Mouse (Mus musculus): Measurements from ENCODE around the gene Nsg1. TPM values are rescaled to one million over a fixed set of nuclear protein-coding genes. Genes with fewer than 3 reads are reported as not detected.

The Nsg1 gene
- polyA plus RNA-seq, 1 experiment: not detected

- H3K4me3 ChIP-seq (replicated peaks): no peak overlapping the region
- H3K4me1 ChIP-seq (ENCODE audit: control insufficient read depth): no peaks in the 10 kb centered on the region
- H3K36me3 ChIP-seq (ENCODE audit: control insufficient read depth): no peaks in the 10 kb centered on the region
- no peaks in the 10 kb centered on the region for H3K27me3 ChIP-seq (ENCODE audit: control insufficient read depth)
- TF ChIP-seq GATA1 (IDR thresholded peaks at IDR 0.05; ENCODE audit: low read length) (no peak), TAL1 (IDR thresholded peaks at IDR 0.05; ENCODE audit: low read length) (no peak)
- H3K9me3 ChIP-seq (ENCODE audit: control insufficient read depth, low read length): no peaks in the 10 kb centered on the region
These were observed 67.8 kb downstream of the Nsg1 start for GRCm38 (mm10) chr5:38091966-38092304.

DNA sequence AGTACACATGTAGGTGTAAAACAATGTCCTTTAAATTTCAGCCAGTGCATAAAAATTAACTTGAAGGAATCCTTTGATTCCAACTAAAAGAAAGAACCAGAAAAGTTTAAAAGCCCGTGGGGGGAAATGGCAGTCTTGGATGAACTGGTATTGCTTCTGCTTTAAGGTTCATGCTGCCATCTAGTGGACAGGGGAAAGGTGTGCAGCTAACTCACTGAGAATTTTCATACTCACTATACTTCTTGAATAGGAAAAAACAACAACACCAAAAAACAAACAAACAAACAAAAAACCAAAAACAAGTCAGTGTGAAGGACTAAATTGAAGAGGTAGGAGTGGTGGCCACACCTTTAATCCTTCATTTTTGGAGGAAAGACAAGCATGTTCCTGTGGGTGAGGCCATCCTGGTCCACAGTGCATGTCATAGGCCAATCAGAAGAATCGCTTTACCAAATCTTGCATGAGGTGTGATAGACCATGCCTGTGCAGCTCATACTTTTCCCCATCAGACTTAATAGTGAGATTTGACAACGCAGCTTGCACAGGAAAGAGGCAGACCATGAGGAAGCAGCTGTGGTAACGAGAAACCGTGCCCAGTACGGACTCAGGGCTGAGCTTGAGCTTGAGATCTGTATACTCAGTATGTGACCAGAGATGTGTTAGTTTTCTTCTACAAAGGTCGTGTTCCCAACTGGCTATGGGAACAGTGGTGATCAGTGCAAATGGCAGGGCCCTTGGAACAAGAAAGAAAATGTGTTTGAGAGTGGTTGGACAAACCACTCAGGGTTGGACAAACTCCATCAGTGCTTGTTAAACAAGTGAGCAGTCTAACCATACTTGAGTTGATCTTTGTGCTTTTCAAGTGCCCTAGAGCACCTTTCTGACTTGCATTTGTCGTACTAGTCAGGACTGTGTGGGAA lies 68.4 kb downstream of the Nsg1 start:
- Histone ChIP-seq H3K4me1 (ENCODE audit: control insufficient read depth) (no peaks in the 10 kb centered on the region), H3K36me3 (ENCODE audit: control insufficient read depth) (no peaks in the 10 kb centered on the region), H3K4me3 (replicated peaks) (no peak overlapping the region), H3K9me3 (ENCODE audit: control insufficient read depth, low read length) (no peaks in the 10 kb centered on the region), H3K27me3 (ENCODE audit: control insufficient read depth) (no peaks in the 10 kb centered on the region)
- TF ChIP-seq GATA1 (IDR thresholded peaks at IDR 0.05; ENCODE audit: low read length): no peak
- TF ChIP-seq TAL1 (IDR thresholded peaks at IDR 0.05; ENCODE audit: low read length): no peak

GRCm38 (mm10) chr5:38090581-38090980 lies 69.1 kb downstream of the Nsg1 start:
- Histone ChIP-seq H3K9me3 (ENCODE audit: control insufficient read depth, low read length) (no peaks in the 10 kb centered on the region), H3K36me3 (ENCODE audit: control insufficient read depth) (no peaks in the 10 kb centered on the region), H3K4me3 (replicated peaks) (no peak overlapping the region), H3K4me1 (ENCODE audit: control insufficient read depth) (no peaks in the 10 kb centered on the region), H3K27me3 (ENCODE audit: control insufficient read depth) (no peaks in the 10 kb centered on the region)
- TF ChIP-seq TAL1 (IDR thresholded peaks at IDR 0.05; ENCODE audit: low read length) (no peak), GATA1 (IDR thresholded peaks at IDR 0.05; ENCODE audit: low read length) (no peak)

DNA sequence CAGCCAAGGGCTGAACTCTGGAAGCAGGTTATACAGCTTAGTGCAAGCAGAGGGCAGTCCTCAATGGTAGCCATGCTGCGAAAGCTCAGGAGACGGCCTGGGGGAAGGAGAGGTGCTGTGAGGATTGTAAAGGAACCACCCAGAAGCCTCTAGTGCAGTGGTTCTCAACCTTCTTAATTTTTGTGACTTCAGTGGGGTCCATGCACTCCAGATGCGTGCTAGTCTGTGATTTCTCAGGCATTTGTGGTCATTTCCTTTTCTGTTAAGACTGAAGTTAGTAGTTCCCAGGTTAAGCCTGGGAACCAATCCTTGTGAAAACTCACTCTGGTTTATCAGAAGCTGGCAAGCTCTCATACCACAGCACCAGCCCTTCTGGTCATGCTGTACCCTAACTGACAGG lies 69.6 kb downstream of the Nsg1 start:
- Histone ChIP-seq H3K4me1 (ENCODE audit: control insufficient read depth) (no peaks in the 10 kb centered on the region), H3K9me3 (ENCODE audit: control insufficient read depth, low read length) (no peaks in the 10 kb centered on the region), H3K36me3 (ENCODE audit: control insufficient read depth) (no peaks in the 10 kb centered on the region), H3K4me3 (replicated peaks) (no peak overlapping the region), H3K27me3 (ENCODE audit: control insufficient read depth) (no peaks in the 10 kb centered on the region)
- TF ChIP-seq GATA1 (IDR thresholded peaks at IDR 0.05; ENCODE audit: low read length): no peak
- no peak for TF ChIP-seq TAL1 (IDR thresholded peaks at IDR 0.05; ENCODE audit: low read length)

Other genes with a start within 250 kb of the Nsg1 start
- 2.3 and 2.8 TPM in 2 replicates for gene Stx18, start 121.2 kb downstream of the Nsg1 start, polyA plus RNA-seq (2012)
- gene Zbtb49, start 60.5 kb upstream of the Nsg1 start, polyA plus RNA-seq (2012): 0.25 and 0.38 TPM in 2 replicates
- gene Lyar, start 60.6 kb upstream of the Nsg1 start, polyA plus RNA-seq (2012): 3.8 and 4.8 TPM in 2 replicates
- 4.4 and 5.6 TPM in 2 replicates for gene Tmem128, start 100.3 kb upstream of the Nsg1 start, polyA plus RNA-seq (2012)
- not detected in 2 replicates for gene Otop1, start 116.1 kb upstream of the Nsg1 start, polyA plus RNA-seq (2012)
- not detected in 2 replicates for gene Drd5, start 159.5 kb upstream of the Nsg1 start, polyA plus RNA-seq (2012)

Data from erythroblast, embryonic 14.5 days (primary cell).